Mouse (Mus musculus) CH12.LX (cell line): Measurements from ENCODE around the gene Pcolce2. TPM values are rescaled to one million over a fixed set of nuclear protein-coding genes. Genes with fewer than 3 reads are reported as not detected.

ENCODE experiments used
- polyA plus RNA-seq: library from polyadenylated mRNA; unstranded; fragments of >175 nt; gene quantifications from 2 replicates; pipeline ENCODE4 v1.2.1, GENCODE M21; 2012; ENCODE audit warnings: low read depth; ENCODE audit not compliant: insufficient read length
- total RNA-seq, 2 experiments: library from RNA; depleted of rRNA; stranded (reverse); fragments of 300-350 nt in 1 of 2; fragments of >200 nt in 1 of 2; gene quantifications; 2 replicates each; pipeline ENCODE4 v1.2.3; 2012 to 2014

Gene Pcolce2
- total and polyA plus RNA-seq, 3 experiments = 0.04 TPM; not detected in 2

Other genes starting within 250 kb of the Pcolce2 start
- gene Chst2, start 230.9 kb upstream of the Pcolce2 start, total RNA-seq (2012; rRNA removed) = not detected in 2 replicates
- gene Chst2, start 230.9 kb upstream of the Pcolce2 start, total RNA-seq (2014; rRNA removed) = not detected in 2 replicates
- not detected in 2 replicates for gene Chst2, start 230.9 kb upstream of the Pcolce2 start, polyA plus RNA-seq
- gene U2surp, start 125.6 kb upstream of the Pcolce2 start, total RNA-seq (2012; rRNA removed) = 46.5 and 64.0 TPM in 2 replicates
- 87.7 and 121 TPM in 2 replicates for gene U2surp, start 125.6 kb upstream of the Pcolce2 start, total RNA-seq (2014; rRNA removed)
- 100 and 103 TPM in 2 replicates for gene U2surp, start 125.6 kb upstream of the Pcolce2 start, polyA plus RNA-seq
- gene Paqr9, start 77.9 kb upstream of the Pcolce2 start, total RNA-seq (2012; rRNA removed) = not detected in 2 replicates
- gene Paqr9, start 77.9 kb upstream of the Pcolce2 start, total RNA-seq (2014; rRNA removed) = not detected in 2 replicates
- gene Paqr9, start 77.9 kb upstream of the Pcolce2 start, polyA plus RNA-seq = not detected in 2 replicates
- not detected in 2 replicates for gene Trpc1, start 112.8 kb downstream of the Pcolce2 start, total RNA-seq (2012; rRNA removed)
- gene Trpc1, start 112.8 kb downstream of the Pcolce2 start, total RNA-seq (2014; rRNA removed) = not detected in 2 replicates
- not detected in 2 replicates for gene Trpc1, start 112.8 kb downstream of the Pcolce2 start, polyA plus RNA-seq
- 0.08 TPM in 2 replicates for gene Pls1, start 207.7 kb downstream of the Pcolce2 start, total RNA-seq (2012; rRNA removed)
- 0.34 and 0.56 TPM in 2 replicates for gene Pls1, start 207.7 kb downstream of the Pcolce2 start, total RNA-seq (2014; rRNA removed)
- 0.18 and 0.40 TPM in 2 replicates for gene Pls1, start 207.7 kb downstream of the Pcolce2 start, polyA plus RNA-seq
- gene Atr, start 220.0 kb downstream of the Pcolce2 start, total RNA-seq (2012; rRNA removed) = 21.7 and 23.3 TPM in 2 replicates
- gene Atr, start 220.0 kb downstream of the Pcolce2 start, total RNA-seq (2014; rRNA removed) = 37.4 and 43.8 TPM in 2 replicates
- gene Atr, start 220.0 kb downstream of the Pcolce2 start, polyA plus RNA-seq = 16.5 and 18.5 TPM in 2 replicates